Mouse (Mus musculus): ENCODE results near the gene Abcc12. TPM values are rescaled to one million over a fixed set of nuclear protein-coding genes. Genes with fewer than 3 reads are reported as not detected.

Gene Abcc12
- polyA plus RNA-seq, 1 experiment from 2014 or later: 0.15 TPM

DNA sequence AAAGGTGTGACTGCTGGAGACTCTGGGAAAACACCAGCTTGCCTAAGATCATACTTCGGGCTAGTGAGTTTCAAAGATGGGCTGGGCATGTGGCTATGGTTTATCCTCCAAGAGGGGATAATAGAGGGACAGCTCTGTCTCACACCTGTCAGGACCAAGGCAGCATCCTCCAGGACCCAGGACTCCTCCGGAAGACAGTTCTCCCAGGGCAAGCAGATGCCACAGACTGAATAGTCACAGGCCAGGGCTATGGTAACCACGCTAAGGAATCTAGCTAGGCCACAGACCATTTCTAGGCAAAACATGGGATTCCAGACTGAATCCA lies 43.9 kb downstream of the Abcc12 start:
- H3K27ac ChIP-seq (replicated peaks): no peak overlapping the region
- H3K4me2 ChIP-seq (replicated peaks; ENCODE audit: low read depth): no peak overlapping the region; the same call in 1 of the 2 replicates
- H3K9ac ChIP-seq (ENCODE audit: low read length): no peak overlapping the region
- no peaks in the 10 kb centered on the region for H3K4me1 ChIP-seq (replicated peaks; ENCODE audit: control insufficient read depth, insufficient read depth)
- H3K9me3 ChIP-seq (ENCODE audit: control insufficient read depth, low read length): no peaks in the 10 kb centered on the region
- WGBS: 59% methylated on average over 3 of the region's 3 CpGs
- no peaks in the 10 kb centered on the region for H3K27me3 ChIP-seq (ENCODE audit: control insufficient read depth, insufficient read depth, low read length)
- no peaks in the 10 kb centered on the region for H3K36me3 ChIP-seq (ENCODE audit: control insufficient read depth, insufficient read depth, low read length)
- ATAC-seq (ENCODE audit: low FRiP score, low TSS enrichment) (no peak), DNase-seq (ENCODE audit: low spot score) (no peak)
- no peak overlapping the region for H3K4me3 ChIP-seq (ENCODE audit: low read depth, low read length)
- no peak for TF ChIP-seq CTCF (IDR thresholded peaks at IDR 0.05; ENCODE audit: low read depth)
- no peak for TF ChIP-seq EP300 (optimal IDR thresholded peaks at IDR 0.05)

DNA sequence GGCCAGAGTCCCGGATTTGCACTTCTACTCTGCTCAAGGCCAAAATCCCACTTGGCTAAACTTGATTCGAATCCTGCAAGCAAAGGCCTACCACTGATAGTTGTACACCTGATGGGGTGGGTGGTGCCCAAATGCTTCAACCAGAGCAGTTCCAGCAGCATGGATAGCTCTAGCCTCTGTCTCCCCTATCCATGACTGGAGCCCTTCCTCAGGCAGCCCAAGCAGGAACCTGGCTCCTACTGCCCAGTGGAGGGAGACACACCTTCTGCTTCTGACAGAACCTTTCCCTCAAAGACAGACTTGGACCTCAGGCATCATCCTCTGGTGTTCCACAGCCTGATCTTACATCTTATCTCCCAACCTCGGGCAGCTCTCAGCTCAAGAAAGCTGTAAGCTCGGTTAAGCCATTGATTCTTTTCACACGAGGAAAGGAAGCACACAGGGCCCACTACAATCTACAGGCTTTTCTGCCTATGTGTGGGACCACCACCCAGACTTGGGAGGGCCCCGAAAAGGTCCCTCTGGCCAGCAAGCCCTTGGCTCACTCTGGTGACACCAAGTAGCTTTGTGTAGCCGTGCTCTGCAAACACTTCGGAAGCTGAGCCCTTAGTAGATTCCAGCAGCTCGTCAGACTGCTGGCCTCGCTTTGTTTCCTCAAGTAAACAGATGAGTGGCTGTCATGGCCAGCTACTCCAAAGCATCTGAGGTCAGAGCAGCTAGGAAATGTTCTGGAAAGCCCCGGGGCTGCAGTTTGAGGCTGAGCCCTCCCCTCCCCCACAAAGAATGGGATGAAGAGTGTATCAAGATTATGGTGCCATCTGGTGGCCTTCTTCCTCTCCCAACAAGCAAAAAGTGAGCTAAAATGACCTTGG lies 44.5 kb downstream of the Abcc12 start:
- ATAC-seq (ENCODE audit: low FRiP score, low TSS enrichment): peak; percentile 38; the same call in 1 of the 2 replicates
- TF ChIP-seq CTCF (IDR thresholded peaks at IDR 0.05; ENCODE audit: low read depth) (peak; percentile 84), EP300 (optimal IDR thresholded peaks at IDR 0.05) (no peak)
- no peak overlapping the region; the same call in 1 of the 2 replicates for H3K27ac ChIP-seq (replicated peaks)
- H3K27me3 ChIP-seq (ENCODE audit: control insufficient read depth, insufficient read depth, low read length): no peaks in the 10 kb centered on the region
- WGBS: 35% methylated on average over 11 of the region's 11 CpGs
- DNase-seq (ENCODE audit: low spot score): peak; percentile 49
- no peaks in the 10 kb centered on the region for H3K4me1 ChIP-seq (replicated peaks; ENCODE audit: control insufficient read depth, insufficient read depth)
- no peak overlapping the region for H3K9ac ChIP-seq (ENCODE audit: low read length)
- no peaks in the 10 kb centered on the region for H3K36me3 ChIP-seq (ENCODE audit: control insufficient read depth, insufficient read depth, low read length)
- peak overlapping the region; percentile 34 for H3K4me2 ChIP-seq (replicated peaks; ENCODE audit: low read depth)
- no peak overlapping the region for H3K4me3 ChIP-seq (ENCODE audit: low read depth, low read length)
- no peaks in the 10 kb centered on the region for H3K9me3 ChIP-seq (ENCODE audit: control insufficient read depth, low read length)

DNA sequence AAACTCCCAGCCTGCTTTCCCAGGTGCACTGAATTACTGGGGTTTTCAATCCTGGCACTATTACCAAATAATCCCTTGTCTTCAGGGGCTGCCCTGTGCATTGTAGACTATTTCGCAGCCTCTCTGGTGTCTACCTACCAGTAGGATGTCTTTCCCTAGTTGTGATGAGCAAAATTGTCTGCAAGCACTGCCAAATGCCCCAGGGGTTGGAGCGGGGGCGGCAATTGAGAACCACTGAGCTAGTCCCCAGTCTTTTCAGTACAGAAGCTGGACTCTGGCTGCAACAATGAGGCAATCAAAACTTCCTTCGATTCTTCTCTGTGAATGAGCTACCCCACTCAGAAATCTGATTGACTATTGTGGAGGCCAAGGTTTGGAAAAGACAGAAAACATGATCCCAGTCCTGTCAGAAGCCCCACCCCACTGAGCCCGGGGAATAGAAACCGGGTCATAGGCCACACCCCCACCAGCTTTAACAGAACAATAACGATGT lies 45.4 kb downstream of the Abcc12 start:
- no peak overlapping the region for H3K4me3 ChIP-seq (ENCODE audit: low read depth, low read length)
- no peaks in the 10 kb centered on the region for H3K9me3 ChIP-seq (ENCODE audit: control insufficient read depth, low read length)
- no peak overlapping the region for H3K27ac ChIP-seq (replicated peaks)
- no peak overlapping the region for H3K9ac ChIP-seq (ENCODE audit: low read length)
- H3K27me3 ChIP-seq (ENCODE audit: control insufficient read depth, insufficient read depth, low read length): no peaks in the 10 kb centered on the region
- no peaks in the 10 kb centered on the region for H3K36me3 ChIP-seq (ENCODE audit: control insufficient read depth, insufficient read depth, low read length)
- 60% methylated on average over 7 of the region's 7 CpGs for WGBS
- no peak for DNase-seq (ENCODE audit: low spot score)
- ATAC-seq (ENCODE audit: low FRiP score, low TSS enrichment): no peak
- TF ChIP-seq CTCF (IDR thresholded peaks at IDR 0.05; ENCODE audit: low read depth) (no peak; the same call in 1 of the 2 replicates), EP300 (optimal IDR thresholded peaks at IDR 0.05) (no peak)
- H3K4me1 ChIP-seq (replicated peaks; ENCODE audit: control insufficient read depth, insufficient read depth): no peaks in the 10 kb centered on the region
- H3K4me2 ChIP-seq (replicated peaks; ENCODE audit: low read depth): no peak overlapping the region

DNA sequence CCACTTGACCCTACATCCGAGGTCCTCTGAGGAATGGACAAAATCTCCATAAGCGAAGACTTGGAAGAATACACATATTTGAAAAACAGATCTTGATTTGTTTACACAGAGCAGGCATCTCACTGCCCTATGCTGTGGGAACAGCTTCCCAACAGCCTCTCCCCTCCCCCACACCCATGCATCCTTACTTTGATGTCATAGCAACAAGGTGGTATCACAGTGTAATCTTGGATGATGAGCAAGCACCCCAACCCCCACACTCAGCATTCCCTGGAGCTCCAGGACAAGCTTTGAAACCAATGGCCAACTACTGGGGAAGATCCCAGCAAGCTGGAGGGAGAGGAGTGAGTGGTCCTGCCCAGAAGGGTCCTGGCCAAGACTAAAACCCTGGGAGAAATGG lies 50.8 kb downstream of the Abcc12 start:
- H3K36me3 ChIP-seq (ENCODE audit: control insufficient read depth, insufficient read depth, low read length): no peaks in the 10 kb centered on the region
- DNase-seq (ENCODE audit: low spot score) (no peak), ATAC-seq (ENCODE audit: low FRiP score, low TSS enrichment) (no peak)
- H3K9ac ChIP-seq (ENCODE audit: low read length): no peak overlapping the region
- H3K4me1 ChIP-seq (replicated peaks; ENCODE audit: control insufficient read depth, insufficient read depth): no peaks in the 10 kb centered on the region
- H3K4me3 ChIP-seq (ENCODE audit: low read depth, low read length): no peak overlapping the region
- TF ChIP-seq EP300 (optimal IDR thresholded peaks at IDR 0.05) (no peak), CTCF (IDR thresholded peaks at IDR 0.05; ENCODE audit: low read depth) (no peak)
- WGBS: 49% methylated on average over 2 of the region's 2 CpGs
- H3K9me3 ChIP-seq (ENCODE audit: control insufficient read depth, low read length): no peaks in the 10 kb centered on the region
- H3K27ac ChIP-seq (replicated peaks): no peak overlapping the region
- H3K4me2 ChIP-seq (replicated peaks; ENCODE audit: low read depth): no peak overlapping the region
- no peaks in the 10 kb centered on the region for H3K27me3 ChIP-seq (ENCODE audit: control insufficient read depth, insufficient read depth, low read length)

DNA sequence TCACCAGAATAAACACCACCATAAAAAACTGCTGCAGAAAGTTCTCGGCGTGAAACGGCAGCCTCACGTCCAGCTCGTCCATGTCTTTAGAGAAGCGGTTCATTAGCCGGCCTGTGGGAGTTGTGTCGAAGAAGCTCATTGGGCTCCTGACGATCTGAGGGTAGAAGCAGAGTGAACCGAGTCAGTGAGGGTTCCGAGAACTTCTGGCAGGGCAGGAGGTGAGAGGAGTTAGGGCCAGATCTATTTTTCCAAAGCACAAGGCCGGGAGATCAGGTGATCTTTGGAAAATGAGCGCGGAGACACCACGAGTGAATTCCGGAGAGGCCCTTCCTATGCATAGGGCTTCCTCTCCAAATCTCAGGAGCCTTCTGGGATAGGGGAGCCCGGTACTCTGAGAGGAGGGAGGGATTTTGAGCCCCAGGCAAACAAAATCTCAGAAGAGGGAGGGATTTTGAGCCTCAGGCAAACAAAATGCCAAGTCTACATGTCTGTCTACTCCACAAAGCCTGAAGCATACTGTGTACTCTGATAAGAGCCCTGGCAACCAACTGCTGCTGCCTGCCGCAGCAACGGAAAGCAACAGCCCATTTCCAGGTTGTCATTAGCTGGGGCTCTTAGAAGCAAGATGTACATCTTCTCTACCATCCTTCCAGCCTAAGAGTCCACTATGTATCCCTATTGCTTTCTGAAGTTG lies 53.0 kb downstream of the Abcc12 start:
- Histone ChIP-seq H3K27me3 (ENCODE audit: control insufficient read depth, insufficient read depth, low read length) (no peaks in the 10 kb centered on the region), H3K36me3 (ENCODE audit: control insufficient read depth, insufficient read depth, low read length) (no peaks in the 10 kb centered on the region), H3K27ac (replicated peaks) (no peak overlapping the region), H3K4me1 (replicated peaks; ENCODE audit: control insufficient read depth, insufficient read depth) (no peaks in the 10 kb centered on the region), H3K9ac (ENCODE audit: low read length) (no peak overlapping the region), H3K4me3 (ENCODE audit: low read depth, low read length) (no peak overlapping the region), H3K4me2 (replicated peaks; ENCODE audit: low read depth) (no peak overlapping the region), H3K9me3 (ENCODE audit: control insufficient read depth, low read length) (no peaks in the 10 kb centered on the region)
- TF ChIP-seq CTCF (IDR thresholded peaks at IDR 0.05; ENCODE audit: low read depth) (no peak), EP300 (optimal IDR thresholded peaks at IDR 0.05) (no peak)
- DNase-seq (ENCODE audit: low spot score) (no peak), ATAC-seq (ENCODE audit: low FRiP score, low TSS enrichment) (no peak)
- WGBS: 68% methylated on average over 19 of the region's 19 CpGs

DNA sequence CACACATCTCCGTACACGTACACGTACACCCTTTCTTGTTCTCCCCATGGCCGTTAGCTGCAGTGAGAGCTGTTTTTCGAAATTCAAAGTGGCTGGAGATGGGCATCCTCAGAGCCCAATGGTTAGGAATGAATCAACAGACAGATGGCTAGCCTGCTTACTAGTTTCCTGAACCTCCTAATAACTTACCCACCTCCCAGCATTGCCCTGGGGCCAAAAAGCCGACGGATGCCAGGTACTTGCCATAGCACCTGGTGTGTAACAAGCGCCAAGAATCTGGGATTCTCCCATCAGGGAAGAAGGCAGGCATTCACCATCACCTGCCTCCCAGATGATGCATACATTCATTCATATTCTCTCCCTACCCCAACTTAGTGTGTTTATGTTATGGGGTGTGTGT lies 53.7 kb downstream of the Abcc12 start:
- no peak overlapping the region for H3K4me3 ChIP-seq (ENCODE audit: low read depth, low read length)
- H3K27ac ChIP-seq (replicated peaks): no peak overlapping the region
- 90% methylated on average over 8 of the region's 8 CpGs for WGBS
- H3K4me2 ChIP-seq (replicated peaks; ENCODE audit: low read depth): no peak overlapping the region
- TF ChIP-seq EP300 (optimal IDR thresholded peaks at IDR 0.05): no peak
- no peak for TF ChIP-seq CTCF (IDR thresholded peaks at IDR 0.05; ENCODE audit: low read depth)
- H3K27me3 ChIP-seq (ENCODE audit: control insufficient read depth, insufficient read depth, low read length): no peaks in the 10 kb centered on the region
- no peak overlapping the region for H3K9ac ChIP-seq (ENCODE audit: low read length)
- H3K36me3 ChIP-seq (ENCODE audit: control insufficient read depth, insufficient read depth, low read length): no peaks in the 10 kb centered on the region
- ATAC-seq (ENCODE audit: low FRiP score, low TSS enrichment): no peak
- H3K9me3 ChIP-seq (ENCODE audit: control insufficient read depth, low read length): no peaks in the 10 kb centered on the region
- H3K4me1 ChIP-seq (replicated peaks; ENCODE audit: control insufficient read depth, insufficient read depth): no peaks in the 10 kb centered on the region
- DNase-seq (ENCODE audit: low spot score): no peak

All from stomach, postnatal 0 days (tissue).